Comparison of ENCODE assay signal across 8 mouse cellular contexts in the genomic region with DNA sequence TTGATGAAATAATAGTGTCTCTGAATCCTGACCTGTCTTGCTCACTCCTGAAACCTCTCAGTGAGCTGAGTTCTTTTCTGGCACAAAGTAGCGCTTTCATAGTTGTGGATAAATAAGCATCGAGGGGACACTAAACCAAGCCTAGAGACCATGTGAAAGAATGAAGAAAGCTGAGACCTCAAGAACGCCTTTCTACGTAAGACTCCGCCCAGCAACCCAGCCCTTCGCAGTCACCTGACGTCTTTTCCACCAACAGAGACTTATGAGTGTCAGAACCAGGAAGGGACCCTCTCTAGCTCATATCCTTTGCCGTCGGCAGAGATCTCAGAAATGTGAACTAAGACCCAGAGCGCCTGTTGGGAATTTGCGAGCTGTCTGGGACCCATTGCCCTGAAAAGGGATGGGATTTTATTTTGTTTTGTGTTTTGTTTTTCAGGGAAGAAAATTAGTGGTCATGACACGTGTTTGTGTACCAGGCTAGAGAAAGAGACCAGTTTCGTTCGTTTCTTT. TPM values are rescaled to one million over a fixed set of nuclear protein-coding genes. Genes with fewer than 3 reads are reported as not detected.
DNase-seq lines count a peak whose midpoint lies in the region; ATAC-seq and TF ChIP-seq lines count a peak whose summit lies in the region.

No protein-coding gene starts in this region.

- H3K36me3 ChIP-seq in forebrain, embryonic 15.5 days: no peaks in the 10 kb centered on the region
- H3K36me3 ChIP-seq in lung, postnatal 0 days (ENCODE audit: insufficient read depth, low read length): no peaks in the 10 kb centered on the region

- peak; percentile 89 for ATAC-seq in forebrain, embryonic 15.5 days (replicated peaks)
- ATAC-seq in lung, postnatal 0 days: peak; percentile 81

- peak overlapping the region; percentile 39 for H3K9ac ChIP-seq in forebrain, embryonic 15.5 days (replicated peaks)
- no peak overlapping the region for H3K9ac ChIP-seq in lung, postnatal 0 days (replicated peaks; ENCODE audit: low read depth)

- peak; percentile 88 for DNase-seq in MN1 (ENCODE audit: low spot score)
- DNase-seq in cerebellum, adult 11-12 months: peak; percentile 70
- peak; percentile 62 to 75 for DNase-seq in heart, postnatal 36 days
- peak; percentile 66 to 82 for DNase-seq in layer of hippocampus, adult 2 months (ENCODE audit: low spot score in 2 of 2)
- DNase-seq in lung, postnatal 0 days (ENCODE audit: low spot score): peak; percentile 97
- peak; percentile 61 for DNase-seq in ovary, postnatal 36 days (ENCODE audit: low spot score)
- DNase-seq in thymus, postnatal 14 days: peak; percentile 80

- H3K4me1 ChIP-seq in forebrain, embryonic 15.5 days: peaks cover 20% of the 10 kb centered on the region
- H3K4me1 ChIP-seq in lung, postnatal 0 days (ENCODE audit: insufficient read depth, low read depth, low read length): peaks cover 10% of the 10 kb centered on the region; the same call in 1 of the 2 replicates

- intact Hi-C loops in heart, postnatal 36 days (cut with DNase I): loop anchor here (1.0 to 10.0 kb wide), 5 partner anchors 82 to 282 kb away; a partner anchor contains a TSS

- H3K9me3 ChIP-seq in forebrain, embryonic 15.5 days: no peaks in the 10 kb centered on the region
- H3K9me3 ChIP-seq in lung, postnatal 0 days (ENCODE audit: low read length): no peaks in the 10 kb centered on the region

- TF ChIP-seq EP300 in lung, postnatal 0 days (IDR thresholded peaks at IDR 0.05): no peak

- WGBS in forebrain, embryonic 15.5 days: 9% methylated on average over 14 of the region's 14 CpGs
- WGBS in lung, postnatal 0 days: 3% methylated on average over 14 of the region's 14 CpGs

- peak overlapping the region; percentile 80 for H3K27ac ChIP-seq in forebrain, embryonic 15.5 days (replicated peaks)
- peak overlapping the region; percentile 93 for H3K27ac ChIP-seq in layer of hippocampus, adult 2 months
- peak overlapping the region; percentile 54 for H3K27ac ChIP-seq in lung, postnatal 0 days (ENCODE audit: low read length)

- H3K4me2 ChIP-seq in forebrain, embryonic 15.5 days (replicated peaks): peak overlapping the region; percentile 48
- peak overlapping the region; percentile 39 for H3K4me2 ChIP-seq in lung, postnatal 0 days (replicated peaks; ENCODE audit: low read depth, low read length)

- peak overlapping the region; percentile 81 for H3K4me3 ChIP-seq in forebrain, embryonic 15.5 days
- H3K4me3 ChIP-seq in layer of hippocampus, adult 2 months: peak overlapping the region; percentile 72
- peak overlapping the region; percentile 64 for H3K4me3 ChIP-seq in lung, postnatal 0 days (ENCODE audit: low read depth, low read length)

- TF ChIP-seq CTCF in layer of hippocampus, adult 2 months (conservative IDR thresholded peaks at IDR 0.05): no peak
- no peak for TF ChIP-seq CTCF in lung, postnatal 0 days (IDR thresholded peaks at IDR 0.05)

- peaks cover 8% of the 10 kb centered on the region; the same call in 1 of the 2 replicates for H3K27me3 ChIP-seq in forebrain, embryonic 15.5 days
- H3K27me3 ChIP-seq in lung, postnatal 0 days (replicated peaks; ENCODE audit: insufficient read depth, low read length): no peaks in the 10 kb centered on the region

RNA-seq across cellular contexts. Expression of a gene that starts 7.7 kb away (rescaled TPM):
- polyA plus RNA-seq in forebrain, embryonic 15.5 days (2015; fragmentation: Nextera tagmentation; extraction: Ambion mirVana): 33.7 and 35.1 TPM in 2 replicates
- 10 to 100 TPM; 34.3 TPM for total RNA-seq in heart, postnatal 36 days (2021)
- 10 to 100 TPM; 32.5 to 32.8 TPM for total RNA-seq in layer of hippocampus, adult 2 months (2021)
- 16.0 and 16.8 TPM in 2 replicates for polyA plus RNA-seq in lung, postnatal 0 days (2015; fragmentation: Nextera tagmentation; extraction: Ambion mirVana)

RNA-seq across cellular contexts. Expression of a gene that starts 22.8 kb away (rescaled TPM):
- polyA plus RNA-seq in forebrain, embryonic 15.5 days (2015; fragmentation: Nextera tagmentation; extraction: Ambion mirVana): not detected in 2 replicates
- total RNA-seq in heart, postnatal 36 days (2021): under 1 TPM in 1 of 2 experiments, not detected in 1; 0.27 TPM
- under 1 TPM in 1 of 2 experiments, not detected in 1; 0.37 TPM for total RNA-seq in layer of hippocampus, adult 2 months (2021)
- not detected in 2 replicates for polyA plus RNA-seq in lung, postnatal 0 days (2015; fragmentation: Nextera tagmentation; extraction: Ambion mirVana)

Comparison
In these comparisons a context has a peak if more than half of its experiments do, and no peak if none do; other contexts are left out.
1. Peak in every context shown above with its lines: DNase-seq, ATAC-seq, H3K4me3 ChIP-seq and H3K27ac ChIP-seq.